Mouse (Mus musculus): ENCODE results near the gene Exoc4.

Exoc4 gene

GRCm38 (mm10) chr6:33755976-33756375, 507.1 kb downstream of the Exoc4 start:
- in situ Hi-C loops (cut with MboI), result no loop called here

GRCm38 (mm10) chr6:33761557-33761956, 512.7 kb downstream of the Exoc4 start:
- in situ Hi-C loops (cut with MboI), result no loop called here

- in situ Hi-C loops (cut with MboI), result no loop called here
Measured at GRCm38 (mm10) chr6:33763245-33763644, 514.4 kb downstream of the Exoc4 start.

GRCm38 (mm10) chr6:33763970-33764369, 515.1 kb downstream of the Exoc4 start:
- in situ Hi-C loops (cut with MboI), result no loop called here

GRCm38 (mm10) chr6:33769251-33769650, 520.4 kb downstream of the Exoc4 start:
- in situ Hi-C loops (cut with MboI), result no loop called here

- in situ Hi-C loops (cut with MboI), result no loop called here
Measured at GRCm38 (mm10) chr6:33770021-33770420, 521.1 kb downstream of the Exoc4 start.

GRCm38 (mm10) chr6:33772551-33773315, 523.8 kb downstream of the Exoc4 start:
- in situ Hi-C loops (cut with MboI), result no loop called here

- in situ Hi-C loops (cut with MboI), result no loop called here
Measured at GRCm38 (mm10) chr6:33792604-33793003, 543.7 kb downstream of the Exoc4 start.

GRCm38 (mm10) chr6:33801254-33801653, 552.4 kb downstream of the Exoc4 start:
- in situ Hi-C loops (cut with MboI), result no loop called here

- in situ Hi-C loops (cut with MboI), result no loop called here
Measured at GRCm38 (mm10) chr6:33803481-33804098, 554.7 kb downstream of the Exoc4 start.

- in situ Hi-C loops (cut with MboI), result no loop called here
Measured at GRCm38 (mm10) chr6:33804775-33805174, 555.9 kb downstream of the Exoc4 start.

- in situ Hi-C loops (cut with MboI), result no loop called here
Measured at GRCm38 (mm10) chr6:33806072-33806782, 557.3 kb downstream of the Exoc4 start.

- in situ Hi-C loops (cut with MboI), result no loop called here
Measured at GRCm38 (mm10) chr6:33814386-33814785, 565.5 kb downstream of the Exoc4 start.

GRCm38 (mm10) chr6:33823171-33823570, 574.3 kb downstream of the Exoc4 start:
- in situ Hi-C loops (cut with MboI), result no loop called here

GRCm38 (mm10) chr6:33823777-33824302, 575.0 kb downstream of the Exoc4 start:
- in situ Hi-C loops (cut with MboI), result no loop called here

- in situ Hi-C loops (cut with MboI), result no loop called here
Measured at GRCm38 (mm10) chr6:33828499-33828898, 579.6 kb downstream of the Exoc4 start.

GRCm38 (mm10) chr6:33829261-33829660, 580.4 kb downstream of the Exoc4 start:
- in situ Hi-C loops (cut with MboI), result no loop called here

GRCm38 (mm10) chr6:33831276-33831675, 582.4 kb downstream of the Exoc4 start:
- in situ Hi-C loops (cut with MboI), result no loop called here

- in situ Hi-C loops (cut with MboI), result no loop called here
Measured at GRCm38 (mm10) chr6:33832978-33833377, 584.1 kb downstream of the Exoc4 start.

- in situ Hi-C loops (cut with MboI), result no loop called here
Measured at GRCm38 (mm10) chr6:33836048-33836780, 587.3 kb downstream of the Exoc4 start.

GRCm38 (mm10) chr6:33842901-33843300, 594.0 kb downstream of the Exoc4 start:
- in situ Hi-C loops (cut with MboI), result no loop called here

GRCm38 (mm10) chr6:33859049-33859448, 610.2 kb downstream of the Exoc4 start:
- in situ Hi-C loops (cut with MboI), result no loop called here

Measured in mature B cell (primary cell).